Mouse (Mus musculus): Measurements from ENCODE around the gene Ebna1bp2.

The Ebna1bp2 gene

DNA sequence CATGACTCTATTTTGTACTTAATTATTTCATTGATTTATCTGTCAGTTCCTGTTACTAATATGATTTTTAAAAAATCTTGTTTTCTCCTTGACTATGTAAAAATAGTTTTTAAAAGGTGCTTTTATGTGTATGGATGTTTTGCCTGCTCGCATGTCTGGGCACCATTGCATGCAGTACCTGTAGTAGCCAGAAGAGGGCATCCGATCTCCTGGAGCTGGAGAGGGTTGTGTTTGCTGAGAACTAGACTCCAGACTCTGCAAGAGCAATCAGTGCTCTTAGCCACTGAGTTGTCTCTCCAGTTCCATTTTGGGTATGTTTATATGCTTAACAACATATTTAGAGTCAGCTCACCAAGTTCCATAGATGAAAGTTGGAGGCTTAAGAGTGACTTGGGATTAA is 24.6 kb downstream of the Ebna1bp2 start:
- no peak for TF ChIP-seq GATA4 (IDR thresholded peaks at IDR 0.05; ENCODE audit: insufficient replicate concordance, low read length)

- no peak for TF ChIP-seq GATA4 (IDR thresholded peaks at IDR 0.05; ENCODE audit: insufficient replicate concordance, low read length)
These were observed 38.1 kb downstream of the Ebna1bp2 start, which contains the start of gene Olfr62 for GRCm38 (mm10) chr4:118658652-118659051. Olfr62 (plus strand) TSS chr4:118658952.
